Mouse (Mus musculus): ENCODE data around the gene Lmnb2. TPM values are rescaled to one million over a fixed set of nuclear protein-coding genes. Genes with fewer than 3 reads are reported as not detected.

The Lmnb2 gene
- polyA plus RNA-seq, 1 experiment from 2014 or later, result 12.1 TPM

GRCm38 (mm10) chr10:80939671-80940070, 21.6 kb upstream of the Lmnb2 start:
- ATAC-seq, result peak; percentile 72
- Histone ChIP-seq H3K9me3 (replicated peaks; ENCODE audit: control insufficient read depth, low read length) (no peaks in the 10 kb centered on the region), H3K4me1 (ENCODE audit: control insufficient read depth, insufficient read depth, low read length) (peaks cover 29% of the 10 kb centered on the region), H3K27ac (ENCODE audit: low read depth, low read length) (0 out of 2 replicates have a peak overlapping the region, but pooled peaks have one; percentile 30), H3K9ac (ENCODE audit: low read length) (peak overlapping the region; percentile 54), H3K36me3 (ENCODE audit: control insufficient read depth, insufficient read depth, low read length) (no peaks in the 10 kb centered on the region), H3K4me3 (ENCODE audit: low read depth, low read length) (peak overlapping the region; percentile 36), H3K27me3 (replicated peaks; ENCODE audit: control insufficient read depth, insufficient read depth, low read length) (peaks cover 6% of the 10 kb centered on the region), H3K4me2 (ENCODE audit: low read length) (peak overlapping the region; percentile 70)
- peak; percentile 86 for DNase-seq (ENCODE audit: low spot score)
- 5% methylated on average over 28 of the region's 28 CpGs for WGBS

- 9% methylated on average over 15 of the region's 15 CpGs for WGBS
- DNase-seq (ENCODE audit: low spot score) (no peak), ATAC-seq (peak; percentile 49)
- Histone ChIP-seq H3K27ac (ENCODE audit: low read depth, low read length) (peak overlapping the region; percentile 30; the same call in 1 of the 2 replicates), H3K9me3 (replicated peaks; ENCODE audit: control insufficient read depth, low read length) (no peaks in the 10 kb centered on the region), H3K4me2 (ENCODE audit: low read length) (peak overlapping the region; percentile 70), H3K27me3 (replicated peaks; ENCODE audit: control insufficient read depth, insufficient read depth, low read length) (peaks cover 13% of the 10 kb centered on the region), H3K9ac (ENCODE audit: low read length) (peak overlapping the region; percentile 54; the same call in 1 of the 2 replicates), H3K4me1 (ENCODE audit: control insufficient read depth, insufficient read depth, low read length) (peaks cover 30% of the 10 kb centered on the region), H3K4me3 (ENCODE audit: low read depth, low read length) (peak overlapping the region; percentile 36), H3K36me3 (ENCODE audit: control insufficient read depth, insufficient read depth, low read length) (no peaks in the 10 kb centered on the region)
Measured at GRCm38 (mm10) chr10:80938831-80939550, 20.9 kb upstream of the Lmnb2 start.

- ATAC-seq, result no peak
- peak; percentile 59 for DNase-seq (ENCODE audit: low spot score)
Measured at GRCm38 (mm10) chr10:80937646-80938045, 19.6 kb upstream of the Lmnb2 start.

GRCm38 (mm10) chr10:80936810-80937164, 18.7 kb upstream of the Lmnb2 start:
- Histone ChIP-seq H3K9me3 (replicated peaks; ENCODE audit: control insufficient read depth, low read length) (no peaks in the 10 kb centered on the region), H3K36me3 (ENCODE audit: control insufficient read depth, insufficient read depth, low read length) (no peaks in the 10 kb centered on the region), H3K9ac (ENCODE audit: low read length) (no peak overlapping the region), H3K4me1 (ENCODE audit: control insufficient read depth, insufficient read depth, low read length) (peaks cover 44% of the 10 kb centered on the region), H3K4me2 (ENCODE audit: low read length) (peak overlapping the region; percentile 53), H3K4me3 (ENCODE audit: low read depth, low read length) (no peak overlapping the region), H3K27ac (ENCODE audit: low read depth, low read length) (no peak overlapping the region; the same call in 1 of the 2 replicates), H3K27me3 (replicated peaks; ENCODE audit: control insufficient read depth, insufficient read depth, low read length) (peaks cover 34% of the 10 kb centered on the region)
- ATAC-seq (no peak), DNase-seq (ENCODE audit: low spot score) (no peak)
- WGBS, result 11% methylated on average over 6 of the region's 6 CpGs

More at GRCm38 (mm10) chr10:80937646-80938045, 19.6 kb upstream of the Lmnb2 start:
- Histone ChIP-seq H3K9ac (ENCODE audit: low read length) (no peak overlapping the region), H3K9me3 (replicated peaks; ENCODE audit: control insufficient read depth, low read length) (no peaks in the 10 kb centered on the region), H3K4me1 (ENCODE audit: control insufficient read depth, insufficient read depth, low read length) (peaks cover 37% of the 10 kb centered on the region), H3K36me3 (ENCODE audit: control insufficient read depth, insufficient read depth, low read length) (no peaks in the 10 kb centered on the region), H3K27ac (ENCODE audit: low read depth, low read length) (peak overlapping the region; percentile 15; the same call in 1 of the 2 replicates), H3K27me3 (replicated peaks; ENCODE audit: control insufficient read depth, insufficient read depth, low read length) (peaks cover 26% of the 10 kb centered on the region), H3K4me3 (ENCODE audit: low read depth, low read length) (no peak overlapping the region), H3K4me2 (ENCODE audit: low read length) (no peak overlapping the region)
- WGBS, result 17% methylated on average over 8 of the region's 8 CpGs

- Histone ChIP-seq H3K27ac (ENCODE audit: low read depth, low read length) (peak overlapping the region; percentile 41; the same call in 1 of the 2 replicates), H3K4me3 (ENCODE audit: low read depth, low read length) (peak overlapping the region; percentile 26), H3K9ac (ENCODE audit: low read length) (peak overlapping the region; percentile 51), H3K4me1 (ENCODE audit: control insufficient read depth, insufficient read depth, low read length) (peaks cover 49% of the 10 kb centered on the region), H3K27me3 (replicated peaks; ENCODE audit: control insufficient read depth, insufficient read depth, low read length) (peaks cover 39% of the 10 kb centered on the region), H3K36me3 (ENCODE audit: control insufficient read depth, insufficient read depth, low read length) (no peaks in the 10 kb centered on the region), H3K4me2 (ENCODE audit: low read length) (peak overlapping the region; percentile 53), H3K9me3 (replicated peaks; ENCODE audit: control insufficient read depth, low read length) (no peaks in the 10 kb centered on the region)
- WGBS, result under 1% methylated on average over 37 of the region's 37 CpGs
- ATAC-seq, result peak; percentile 54
- peak; percentile 83 for DNase-seq (ENCODE audit: low spot score)
Measured at GRCm38 (mm10) chr10:80936135-80936809, 18.2 kb upstream of the Lmnb2 start.

- peak overlapping the region; percentile 53 for H3K4me2 ChIP-seq (ENCODE audit: low read length)
- ATAC-seq (no peak), DNase-seq (ENCODE audit: low spot score) (peak; percentile 32)
- H3K9me3 ChIP-seq (replicated peaks; ENCODE audit: control insufficient read depth, low read length), result no peaks in the 10 kb centered on the region
- peaks cover 52% of the 10 kb centered on the region for H3K4me1 ChIP-seq (ENCODE audit: control insufficient read depth, insufficient read depth, low read length)
- peaks cover 45% of the 10 kb centered on the region for H3K27me3 ChIP-seq (replicated peaks; ENCODE audit: control insufficient read depth, insufficient read depth, low read length)
- H3K27ac ChIP-seq (ENCODE audit: low read depth, low read length), result no peak overlapping the region
- WGBS, result 2% methylated on average over 15 of the region's 17 CpGs
- H3K9ac ChIP-seq (ENCODE audit: low read length), result peak overlapping the region; percentile 47; the same call in 1 of the 2 replicates
- 0 out of 2 replicates have a peak overlapping the region, but pooled peaks have one; percentile 26 for H3K4me3 ChIP-seq (ENCODE audit: low read depth, low read length)
- no peaks in the 10 kb centered on the region for H3K36me3 ChIP-seq (ENCODE audit: control insufficient read depth, insufficient read depth, low read length)
Measured at GRCm38 (mm10) chr10:80935698-80936097, 17.7 kb upstream of the Lmnb2 start.

- WGBS, result 22% methylated on average over 3 of the region's 3 CpGs
- Histone ChIP-seq H3K9ac (ENCODE audit: low read length) (no peak overlapping the region), H3K4me2 (ENCODE audit: low read length) (no peak overlapping the region; the same call in 1 of the 2 replicates), H3K27me3 (replicated peaks; ENCODE audit: control insufficient read depth, insufficient read depth, low read length) (peaks cover 49% of the 10 kb centered on the region), H3K4me3 (ENCODE audit: low read depth, low read length) (no peak overlapping the region), H3K9me3 (replicated peaks; ENCODE audit: control insufficient read depth, low read length) (no peaks in the 10 kb centered on the region), H3K27ac (ENCODE audit: low read depth, low read length) (no peak overlapping the region), H3K4me1 (ENCODE audit: control insufficient read depth, insufficient read depth, low read length) (peaks cover 54% of the 10 kb centered on the region), H3K36me3 (ENCODE audit: control insufficient read depth, insufficient read depth, low read length) (no peaks in the 10 kb centered on the region)
- no peak for DNase-seq (ENCODE audit: low spot score)
- no peak for ATAC-seq
Measured at GRCm38 (mm10) chr10:80935241-80935640, 17.2 kb upstream of the Lmnb2 start.

- H3K9me3 ChIP-seq (replicated peaks; ENCODE audit: control insufficient read depth, low read length), result no peaks in the 10 kb centered on the region
- peaks cover 49% of the 10 kb centered on the region for H3K27me3 ChIP-seq (replicated peaks; ENCODE audit: control insufficient read depth, insufficient read depth, low read length)
- peaks cover 60% of the 10 kb centered on the region for H3K4me1 ChIP-seq (ENCODE audit: control insufficient read depth, insufficient read depth, low read length)
- no peaks in the 10 kb centered on the region for H3K36me3 ChIP-seq (ENCODE audit: control insufficient read depth, insufficient read depth, low read length)
- DNase-seq (ENCODE audit: low spot score), result no peak
- no peak overlapping the region for H3K9ac ChIP-seq (ENCODE audit: low read length)
- no peak for ATAC-seq
- H3K4me2 ChIP-seq (ENCODE audit: low read length), result no peak overlapping the region
- no peak overlapping the region for H3K27ac ChIP-seq (ENCODE audit: low read depth, low read length)
- H3K4me3 ChIP-seq (ENCODE audit: low read depth, low read length), result no peak overlapping the region
- 36% methylated on average over 14 of the region's 14 CpGs for WGBS
Measured at GRCm38 (mm10) chr10:80934136-80934985, 16.3 kb upstream of the Lmnb2 start.
